Comparison of ENCODE assay signal across 19 mouse cellular contexts in the genomic region with DNA sequence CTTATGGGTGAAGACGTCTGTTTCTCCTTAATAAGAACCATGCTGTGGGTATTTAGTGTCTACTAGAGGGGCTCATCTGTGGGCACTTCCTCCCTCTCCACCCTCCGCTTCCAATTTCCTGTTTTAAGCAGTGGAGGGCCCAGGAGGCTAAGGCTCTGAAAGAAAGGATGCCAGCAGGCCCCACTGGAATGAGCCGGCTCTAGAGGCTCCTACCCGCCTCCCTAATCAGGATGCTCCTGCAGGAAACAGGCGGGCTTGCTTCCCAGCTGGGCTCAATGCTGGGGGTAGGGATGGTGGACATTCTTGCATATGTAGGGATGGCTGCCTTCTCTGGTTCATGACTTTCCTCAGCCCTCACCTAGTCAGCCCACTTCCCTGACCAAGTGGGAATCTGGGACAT. TPM values are rescaled to one million over a fixed set of nuclear protein-coding genes. Genes with fewer than 3 reads are reported as not detected.
DNase-seq lines count a peak whose midpoint lies in the region; ATAC-seq and TF ChIP-seq lines count a peak whose summit lies in the region.
"Had no signal": no experiment of that assay in that cellular context is flagged by ENCODE, and none has a peak within 500 bp of the region (broad histone marks: within the 10 kb centered on the region; RNA-seq: fewer than 3 reads in every experiment).

No protein-coding gene starts in this region.

- H3K9ac ChIP-seq in hindbrain, embryonic 11.5 days (ENCODE audit: low read depth, low read length): no peak overlapping the region
- H3K9ac ChIP-seq in hindbrain, postnatal 0 days (replicated peaks; ENCODE audit: low read length): no peak overlapping the region
- no peak overlapping the region for H3K9ac ChIP-seq in midbrain, embryonic 12.5 days (replicated peaks)
- no peak overlapping the region for H3K9ac ChIP-seq in midbrain, embryonic 16.5 days (ENCODE audit: low read depth, low read length)
- 0 out of 2 replicates have a peak overlapping the region, but pooled peaks have one; percentile 5 for H3K9ac ChIP-seq in limb, embryonic 13.5 days
- H3K9ac ChIP-seq: liver, embryonic 15.5 days; stomach, embryonic 15.5 days had no signal

- no peaks in the 10 kb centered on the region for H3K27me3 ChIP-seq in hindbrain, embryonic 11.5 days (ENCODE audit: control insufficient read depth, insufficient read depth, low read length)
- H3K27me3 ChIP-seq in hindbrain, postnatal 0 days (ENCODE audit: insufficient read depth, low read length): no peaks in the 10 kb centered on the region
- peaks cover 6% of the 10 kb centered on the region; the same call in 1 of the 2 replicates for H3K27me3 ChIP-seq in midbrain, embryonic 12.5 days
- no peaks in the 10 kb centered on the region for H3K27me3 ChIP-seq in midbrain, embryonic 16.5 days (ENCODE audit: control insufficient read depth, insufficient read depth, low read depth, low read length)
- no peaks in the 10 kb centered on the region for H3K27me3 ChIP-seq in limb, embryonic 13.5 days
- H3K27me3 ChIP-seq: stomach, embryonic 15.5 days had no signal

- H3K36me3 ChIP-seq in hindbrain, embryonic 11.5 days (ENCODE audit: control insufficient read depth, insufficient read depth, low read length): peaks cover 13% of the 10 kb centered on the region
- H3K36me3 ChIP-seq in hindbrain, postnatal 0 days (ENCODE audit: insufficient read depth, low read length): peaks cover 16% of the 10 kb centered on the region
- H3K36me3 ChIP-seq in midbrain, embryonic 12.5 days: peaks cover 39% of the 10 kb centered on the region
- H3K36me3 ChIP-seq in midbrain, embryonic 16.5 days (ENCODE audit: control insufficient read depth, insufficient read depth, low read length): peaks cover 23% of the 10 kb centered on the region
- peaks cover 40% of the 10 kb centered on the region for H3K36me3 ChIP-seq in limb, embryonic 13.5 days

- H3K27ac ChIP-seq in hindbrain, embryonic 11.5 days (ENCODE audit: low read depth, low read length): 0 out of 2 replicates have a peak overlapping the region, but pooled peaks have one; percentile 10
- no peak overlapping the region for H3K27ac ChIP-seq in hindbrain, postnatal 0 days
- peak overlapping the region; percentile 15; the same call in 1 of the 2 replicates for H3K27ac ChIP-seq in midbrain, embryonic 12.5 days (replicated peaks)
- no peak overlapping the region for H3K27ac ChIP-seq in midbrain, embryonic 16.5 days (ENCODE audit: low read length)
- H3K27ac ChIP-seq in limb, embryonic 13.5 days: peak overlapping the region; percentile 65
- H3K27ac ChIP-seq: heart, embryonic 10.5 days; liver, embryonic 15.5 days; stomach, embryonic 15.5 days had no signal

- intact Hi-C loops in left cerebral cortex, postnatal 4 days (cut with DNase I): no loop called here

- peak; percentile 16 for DNase-seq in cerebellum, adult 11-12 months
- DNase-seq in cerebellum, postnatal 25 days: no peak
- DNase-seq in hindbrain, embryonic 11.5 days (ENCODE audit: low spot score): no peak
- DNase-seq in hindbrain, postnatal 0 days (ENCODE audit: low spot score): no peak
- DNase-seq in left cerebral cortex, postnatal 4 days: no peak
- DNase-seq: adrenal gland, adult 8-10 months; gastrocnemius, postnatal 36 days; heart, postnatal 36 days; kidney, postnatal 14 days; thymus, adult 18-20 months had no signal

- no peak overlapping the region for H3K4me2 ChIP-seq in hindbrain, embryonic 11.5 days (replicated peaks; ENCODE audit: low read depth, low read length)
- no peak overlapping the region for H3K4me2 ChIP-seq in hindbrain, postnatal 0 days (ENCODE audit: low read depth, low read length)
- no peak overlapping the region for H3K4me2 ChIP-seq in midbrain, embryonic 12.5 days (replicated peaks)
- no peak overlapping the region for H3K4me2 ChIP-seq in midbrain, embryonic 16.5 days (ENCODE audit: low read length)
- H3K4me2 ChIP-seq in limb, embryonic 13.5 days (replicated peaks): no peak overlapping the region
- H3K4me2 ChIP-seq: liver, embryonic 15.5 days; stomach, embryonic 15.5 days had no signal

- WGBS in hindbrain, embryonic 11.5 days: 38% methylated on average over 5 of the region's 5 CpGs
- WGBS in hindbrain, postnatal 0 days: 51% methylated on average over 5 of the region's 5 CpGs
- 47% methylated on average over 5 of the region's 5 CpGs for WGBS in midbrain, embryonic 12.5 days
- WGBS in midbrain, embryonic 16.5 days: 38% methylated on average over 5 of the region's 5 CpGs
- WGBS in limb, embryonic 13.5 days: 25% methylated on average over 5 of the region's 5 CpGs

- no peak overlapping the region for H3K4me3 ChIP-seq in hindbrain, embryonic 11.5 days (ENCODE audit: low read depth, low read length)
- no peak overlapping the region for H3K4me3 ChIP-seq in hindbrain, postnatal 0 days (ENCODE audit: low read length)
- no peak overlapping the region for H3K4me3 ChIP-seq in midbrain, embryonic 12.5 days
- H3K4me3 ChIP-seq in midbrain, embryonic 16.5 days (ENCODE audit: low read depth, low read length): no peak overlapping the region
- no peak overlapping the region for H3K4me3 ChIP-seq in limb, embryonic 13.5 days
- H3K4me3 ChIP-seq: heart, embryonic 10.5 days; liver, embryonic 15.5 days; stomach, embryonic 15.5 days had no signal

- ATAC-seq in hindbrain, embryonic 11.5 days (ENCODE audit: low FRiP score): no peak
- no peak for ATAC-seq in hindbrain, postnatal 0 days
- no peak for ATAC-seq in midbrain, embryonic 12.5 days (ENCODE audit: low FRiP score, low read depth)
- no peak for ATAC-seq in midbrain, embryonic 16.5 days
- no peak for ATAC-seq in limb, embryonic 13.5 days (ENCODE audit: low FRiP score, low read depth)
- ATAC-seq: forebrain, embryonic 14.5 days; lung, postnatal 0 days had no signal

- no peaks in the 10 kb centered on the region for H3K9me3 ChIP-seq in hindbrain, embryonic 11.5 days (ENCODE audit: control insufficient read depth, low read length)
- H3K9me3 ChIP-seq in hindbrain, postnatal 0 days (ENCODE audit: low read length): no peaks in the 10 kb centered on the region
- no peaks in the 10 kb centered on the region for H3K9me3 ChIP-seq in midbrain, embryonic 12.5 days
- H3K9me3 ChIP-seq in midbrain, embryonic 16.5 days (replicated peaks; ENCODE audit: control insufficient read depth, low read length, poor library complexity, severe bottlenecking): no peaks in the 10 kb centered on the region
- no peaks in the 10 kb centered on the region for H3K9me3 ChIP-seq in limb, embryonic 13.5 days
- H3K9me3 ChIP-seq: heart, embryonic 10.5 days; liver, embryonic 15.5 days; stomach, embryonic 15.5 days had no signal

- TF ChIP-seq CTCF in hindbrain, postnatal 0 days (IDR thresholded peaks at IDR 0.05; ENCODE audit: low read depth): no peak

- H3K4me1 ChIP-seq in hindbrain, embryonic 11.5 days (replicated peaks; ENCODE audit: control insufficient read depth, insufficient read depth, low read length): no peaks in the 10 kb centered on the region
- H3K4me1 ChIP-seq in hindbrain, postnatal 0 days (ENCODE audit: insufficient read depth, low read length): peaks cover 7% of the 10 kb centered on the region; the same call in 1 of the 2 replicates
- 0 out of 2 replicates have a peak, but pooled peaks cover 5% of the 10 kb centered on the region for H3K4me1 ChIP-seq in midbrain, embryonic 12.5 days
- no peaks in the 10 kb centered on the region for H3K4me1 ChIP-seq in midbrain, embryonic 16.5 days (ENCODE audit: control insufficient read depth, insufficient read depth, low read length)
- peaks cover 43% of the 10 kb centered on the region for H3K4me1 ChIP-seq in limb, embryonic 13.5 days
- H3K4me1 ChIP-seq: stomach, embryonic 15.5 days had no signal

RNA-seq across cellular contexts. Expression of gene Adprhl2, which starts 8.3 kb away (rescaled TPM):
- polyA plus RNA-seq in hindbrain, embryonic 11.5 days (2014; fragmentation: Nextera tagmentation; extraction: Ambion mirVana): 39.2 and 39.3 TPM in 2 replicates
- total RNA-seq in hindbrain, postnatal 0 days (2014; rRNA removed): 64.0 and 73.9 TPM in 2 replicates
- polyA plus RNA-seq in hindbrain, postnatal 0 days (2015; fragmentation: Nextera tagmentation; extraction: Ambion mirVana): 73.2 and 73.9 TPM in 2 replicates
- polyA plus RNA-seq in midbrain, embryonic 12.5 days (2016; fragmentation: Nextera tagmentation; extraction: Ambion mirVana): 67.2 and 70.5 TPM in 2 replicates
- polyA plus RNA-seq in midbrain, embryonic 16.5 days (2015; fragmentation: Nextera tagmentation; extraction: Ambion mirVana): 83.9 and 87.5 TPM in 2 replicates
- polyA plus RNA-seq in limb, embryonic 13.5 days (2015; fragmentation: Nextera tagmentation; extraction: Ambion mirVana): 88.6 and 91.5 TPM in 2 replicates
- total RNA-seq in left cerebral cortex, postnatal 4 days (2021): 10 to 100 TPM; 37.8 to 39.5 TPM

RNA-seq across cellular contexts. Expression of gene Tekt2, which starts 12.3 kb away (rescaled TPM):
- polyA plus RNA-seq in hindbrain, embryonic 11.5 days (2014; fragmentation: Nextera tagmentation; extraction: Ambion mirVana): 3.0 and 3.8 TPM in 2 replicates
- 2.9 and 25.7 TPM in 2 replicates for total RNA-seq in hindbrain, postnatal 0 days (2014; rRNA removed)
- 16.3 and 17.3 TPM in 2 replicates for polyA plus RNA-seq in hindbrain, postnatal 0 days (2015; fragmentation: Nextera tagmentation; extraction: Ambion mirVana)
- 4.8 and 5.3 TPM in 2 replicates for polyA plus RNA-seq in midbrain, embryonic 12.5 days (2016; fragmentation: Nextera tagmentation; extraction: Ambion mirVana)
- polyA plus RNA-seq in midbrain, embryonic 16.5 days (2015; fragmentation: Nextera tagmentation; extraction: Ambion mirVana): 15.3 and 17.3 TPM in 2 replicates
- polyA plus RNA-seq in limb, embryonic 13.5 days (2015; fragmentation: Nextera tagmentation; extraction: Ambion mirVana): 23.6 TPM in 2 replicates
- 1 to 10 TPM; 3.5 to 5.1 TPM for total RNA-seq in left cerebral cortex, postnatal 4 days (2021)

RNA-seq across cellular contexts. Expression of gene Col8a2, which starts 26.6 kb away (rescaled TPM):
- polyA plus RNA-seq in hindbrain, embryonic 11.5 days (2014; fragmentation: Nextera tagmentation; extraction: Ambion mirVana): 15.6 and 17.4 TPM in 2 replicates
- 11.6 and 17.7 TPM in 2 replicates for total RNA-seq in hindbrain, postnatal 0 days (2014; rRNA removed)
- polyA plus RNA-seq in hindbrain, postnatal 0 days (2015; fragmentation: Nextera tagmentation; extraction: Ambion mirVana): 5.5 and 5.9 TPM in 2 replicates
- 21.7 and 41.3 TPM in 2 replicates for polyA plus RNA-seq in midbrain, embryonic 12.5 days (2016; fragmentation: Nextera tagmentation; extraction: Ambion mirVana)
- polyA plus RNA-seq in midbrain, embryonic 16.5 days (2015; fragmentation: Nextera tagmentation; extraction: Ambion mirVana): 2.2 and 2.5 TPM in 2 replicates
- polyA plus RNA-seq in limb, embryonic 13.5 days (2015; fragmentation: Nextera tagmentation; extraction: Ambion mirVana): 39.8 and 42.7 TPM in 2 replicates
- total RNA-seq in left cerebral cortex, postnatal 4 days (2021): 1 to 10 TPM; 2.2 to 3.4 TPM
- total RNA-seq: megakaryocyte, adult 5-6 weeks had no signal

RNA-seq across cellular contexts. Expression of gene Trappc3, which starts 51.1 kb away (rescaled TPM):
- 17.8 and 39.1 TPM in 2 replicates for polyA plus RNA-seq in hindbrain, embryonic 11.5 days (2014; fragmentation: Nextera tagmentation; extraction: Ambion mirVana)
- 88.9 and 97.4 TPM in 2 replicates for total RNA-seq in hindbrain, postnatal 0 days (2014; rRNA removed)
- polyA plus RNA-seq in hindbrain, postnatal 0 days (2015; fragmentation: Nextera tagmentation; extraction: Ambion mirVana): 187 and 188 TPM in 2 replicates
- 103 and 108 TPM in 2 replicates for polyA plus RNA-seq in midbrain, embryonic 12.5 days (2016; fragmentation: Nextera tagmentation; extraction: Ambion mirVana)
- 193 and 198 TPM in 2 replicates for polyA plus RNA-seq in midbrain, embryonic 16.5 days (2015; fragmentation: Nextera tagmentation; extraction: Ambion mirVana)
- 124 and 126 TPM in 2 replicates for polyA plus RNA-seq in limb, embryonic 13.5 days (2015; fragmentation: Nextera tagmentation; extraction: Ambion mirVana)
- 100 to 1,000 TPM; 102 to 105 TPM for total RNA-seq in left cerebral cortex, postnatal 4 days (2021)

RNA-seq across cellular contexts. Expression of gene Map7d1, which starts 57.1 kb away (rescaled TPM):
- polyA plus RNA-seq in hindbrain, embryonic 11.5 days (2014; fragmentation: Nextera tagmentation; extraction: Ambion mirVana): 54.6 and 65.5 TPM in 2 replicates
- total RNA-seq in hindbrain, postnatal 0 days (2014; rRNA removed): 106 and 109 TPM in 2 replicates
- polyA plus RNA-seq in hindbrain, postnatal 0 days (2015; fragmentation: Nextera tagmentation; extraction: Ambion mirVana): 51.0 and 54.6 TPM in 2 replicates
- 135 and 142 TPM in 2 replicates for polyA plus RNA-seq in midbrain, embryonic 12.5 days (2016; fragmentation: Nextera tagmentation; extraction: Ambion mirVana)
- 66.1 and 68.2 TPM in 2 replicates for polyA plus RNA-seq in midbrain, embryonic 16.5 days (2015; fragmentation: Nextera tagmentation; extraction: Ambion mirVana)
- 46.5 and 49.9 TPM in 2 replicates for polyA plus RNA-seq in limb, embryonic 13.5 days (2015; fragmentation: Nextera tagmentation; extraction: Ambion mirVana)
- total RNA-seq in left cerebral cortex, postnatal 4 days (2021): 100 to 1,000 TPM; 211 to 214 TPM

Comparison
In these comparisons a context has a peak if more than half of its experiments do, and no peak if none do; other contexts are left out.
1. H3K27ac ChIP-seq: peak in hindbrain, embryonic 11.5 days (single experiment), midbrain, embryonic 12.5 days (single experiment) and limb, embryonic 13.5 days (single experiment); none in hindbrain, postnatal 0 days (single experiment) and midbrain, embryonic 16.5 days (single experiment).